Mouse (Mus musculus): ENCODE measurements at regions not wholly inside any gene's neighbourhood (a gene's known extent, or its start where the extent isn't known, plus 50 kb on each side); places are given as distances from the start of the nearest gene placed in this dataset.

- H3K4me1 ChIP-seq (ENCODE audit: control insufficient read depth in 1 of 2, insufficient read depth in 2 of 2, low read length in 2 of 2), result no peaks in the 10 kb centered on the region
- no peak for DNase-seq (ENCODE audit: low read depth, low spot score)
Observed at GRCm38 (mm10) chr5:51156901-51157300, 410.6 kb downstream of the Ppargc1a start.

GRCm38 (mm10) chr5:51144842-51145241 is 422.7 kb downstream of the Ppargc1a start:
- Histone ChIP-seq H3K27ac (ENCODE audit: control insufficient read depth, low read depth, low read length) (no peak overlapping the region), H3K27me3 (ENCODE audit: control insufficient read depth in 1 of 2, insufficient read depth in 2 of 2, low read length in 2 of 2) (no peaks in the 10 kb centered on the region)

More at GRCm38 (mm10) chr5:51156901-51157300, 410.6 kb downstream of the Ppargc1a start:
- Histone ChIP-seq H3K27me3 (ENCODE audit: control insufficient read depth in 1 of 2, insufficient read depth in 2 of 2, low read length in 2 of 2) (no peaks in the 10 kb centered on the region), H3K9me3 (replicated peaks; ENCODE audit: insufficient read depth, low read length) (no peaks in the 10 kb centered on the region), H3K9ac (ENCODE audit: control insufficient read depth, low read depth, low read length, poor library complexity, severe bottlenecking) (no peak overlapping the region), H3K36me3 (ENCODE audit: control insufficient read depth in 1 of 2, insufficient read depth in 2 of 2, low read length in 2 of 2) (no peaks in the 10 kb centered on the region), H3K4me3 (ENCODE audit: control insufficient read depth in 1 of 2, insufficient read depth in 1 of 2, low read depth in 2 of 2, low read length in 2 of 2) (no peak overlapping the region), H3K79me2 (ENCODE audit: control insufficient read depth, insufficient read depth, low read length, poor library complexity) (no peaks in the 10 kb centered on the region), H3K27ac (ENCODE audit: control insufficient read depth, low read depth, low read length) (no peak overlapping the region)
- TF ChIP-seq MYB (IDR thresholded peaks at IDR 0.05; ENCODE audit: low read depth, low read length) (no peak), SMC3 (IDR thresholded peaks at IDR 0.05; ENCODE audit: low read depth, low read length) (no peak), POLR2AphosphoS5 (IDR thresholded peaks at IDR 0.05; ENCODE audit: borderline replicate concordance, low read depth, low read length) (no peak), ZKSCAN1 (IDR thresholded peaks at IDR 0.05; ENCODE audit: low read depth, low read length) (no peak), ZNF384 (IDR thresholded peaks at IDR 0.05; ENCODE audit: low read depth, low read length) (no peak), USF2 (IDR thresholded peaks at IDR 0.05; ENCODE audit: borderline replicate concordance in 1 of 2, insufficient read depth in 1 of 2, low read depth in 1 of 2, low read length in 2 of 2) (no peak), JUND (IDR thresholded peaks at IDR 0.05; ENCODE audit: low read depth, low read length) (no peak)

GRCm38 (mm10) chr5:51125091-51125490 is 442.4 kb downstream of the Ppargc1a start:
- H3K9ac ChIP-seq (ENCODE audit: control insufficient read depth, low read depth, low read length, poor library complexity, severe bottlenecking), result no peak overlapping the region
- H3K4me1 ChIP-seq (ENCODE audit: control insufficient read depth in 1 of 2, insufficient read depth in 2 of 2, low read length in 2 of 2), result no peaks in the 10 kb centered on the region
- no peaks in the 10 kb centered on the region for H3K27me3 ChIP-seq (ENCODE audit: control insufficient read depth in 1 of 2, insufficient read depth in 2 of 2, low read length in 2 of 2)
- no peaks in the 10 kb centered on the region for H3K79me2 ChIP-seq (ENCODE audit: control insufficient read depth, insufficient read depth, low read length, poor library complexity)
- H3K9me3 ChIP-seq (replicated peaks; ENCODE audit: insufficient read depth, low read length), result no peaks in the 10 kb centered on the region
- DNase-seq (ENCODE audit: low read depth, low spot score), result no peak
- no peaks in the 10 kb centered on the region for H3K36me3 ChIP-seq (ENCODE audit: control insufficient read depth in 1 of 2, insufficient read depth in 2 of 2, low read length in 2 of 2)
- H3K27ac ChIP-seq (ENCODE audit: control insufficient read depth, low read depth, low read length), result no peak overlapping the region
- H3K4me3 ChIP-seq (ENCODE audit: control insufficient read depth in 1 of 2, insufficient read depth in 1 of 2, low read depth in 2 of 2, low read length in 2 of 2), result no peak overlapping the region
- no peak for TF ChIP-seq RAD21 (IDR thresholded peaks at IDR 0.05; ENCODE audit: low read depth, low read length)
- TF ChIP-seq MEF2A (IDR thresholded peaks at IDR 0.05; ENCODE audit: extremely low read depth, insufficient replicate concordance, low read depth, low read length, poor library complexity, severe bottlenecking), result no peak
- TF ChIP-seq NELFE (IDR thresholded peaks at IDR 0.05; ENCODE audit: low read depth, low read length), result no peak
- TF ChIP-seq TBP (IDR thresholded peaks at IDR 0.05; ENCODE audit: low read depth, low read length), result no peak
- TF ChIP-seq GABPA (IDR thresholded peaks at IDR 0.05; ENCODE audit: low read depth, low read length), result no peak
- TF ChIP-seq USF2 (IDR thresholded peaks at IDR 0.05; ENCODE audit: borderline replicate concordance in 1 of 2, insufficient read depth in 1 of 2, low read depth in 1 of 2, low read length in 2 of 2), result no peak
- no peak for TF ChIP-seq ETS1 (IDR thresholded peaks at IDR 0.05; ENCODE audit: low read depth, low read length)
- TF ChIP-seq UBTF (IDR thresholded peaks at IDR 0.05; ENCODE audit: borderline replicate concordance, insufficient read depth, low read depth, low read length), result no peak
- no peak for TF ChIP-seq MYC (IDR thresholded peaks at IDR 0.05; ENCODE audit: low read depth, low read length)
- TF ChIP-seq HCFC1 (IDR thresholded peaks at IDR 0.05; ENCODE audit: low read depth, low read length), result no peak
- no peak for TF ChIP-seq ELF1 (IDR thresholded peaks at IDR 0.05; ENCODE audit: low read depth, low read length)

More at GRCm38 (mm10) chr5:51144842-51145241, 422.7 kb downstream of the Ppargc1a start:
- H3K36me3 ChIP-seq (ENCODE audit: control insufficient read depth in 1 of 2, insufficient read depth in 2 of 2, low read length in 2 of 2), result no peaks in the 10 kb centered on the region
- no peaks in the 10 kb centered on the region for H3K4me1 ChIP-seq (ENCODE audit: control insufficient read depth in 1 of 2, insufficient read depth in 2 of 2, low read length in 2 of 2)
- TF ChIP-seq BHLHE40 (IDR thresholded peaks at IDR 0.05; ENCODE audit: borderline replicate concordance, low read depth, low read length) (no peak), MEF2A (IDR thresholded peaks at IDR 0.05; ENCODE audit: extremely low read depth, insufficient replicate concordance, low read depth, low read length, poor library complexity, severe bottlenecking) (no peak), SMC3 (IDR thresholded peaks at IDR 0.05; ENCODE audit: low read depth, low read length) (no peak), USF1 (IDR thresholded peaks at IDR 0.05; ENCODE audit: low read depth, low read length) (no peak), NRF1 (IDR thresholded peaks at IDR 0.05; ENCODE audit: insufficient read depth, low read depth, low read length, poor library complexity, severe bottlenecking) (no peak), ZMIZ1 (IDR thresholded peaks at IDR 0.05; ENCODE audit: low read depth, low read length) (no peak)
- no peaks in the 10 kb centered on the region for H3K9me3 ChIP-seq (replicated peaks; ENCODE audit: insufficient read depth, low read length)
- H3K9ac ChIP-seq (ENCODE audit: control insufficient read depth, low read depth, low read length, poor library complexity, severe bottlenecking), result no peak overlapping the region
- H3K79me2 ChIP-seq (ENCODE audit: control insufficient read depth, insufficient read depth, low read length, poor library complexity), result no peaks in the 10 kb centered on the region
- DNase-seq (ENCODE audit: low read depth, low spot score), result no peak
- H3K4me3 ChIP-seq (ENCODE audit: control insufficient read depth in 1 of 2, insufficient read depth in 1 of 2, low read depth in 2 of 2, low read length in 2 of 2), result no peak overlapping the region
